Mouse (Mus musculus): Measurements from ENCODE around the gene Fam76a.

GRCm38 (mm10) chr4:132972101-132972500, 49.7 kb upstream of the Fam76a start:
- TF ChIP-seq GATA1 (IDR thresholded peaks at IDR 0.05; ENCODE audit: low read length) (no peak), TAL1 (IDR thresholded peaks at IDR 0.05; ENCODE audit: low read length) (no peak)
